Mouse (Mus musculus): ENCODE data around the gene Chaf1a. TPM values are rescaled to one million over a fixed set of nuclear protein-coding genes. Genes with fewer than 3 reads are reported as not detected.
"Not testable (repeated sequence)": the region's sequence is repeated elsewhere in the genome, so short reads cannot be mapped to it uniquely, and the experiment has no call there.

Chaf1a gene
- total and polyA plus RNA-seq, 3 experiments, result 0.45 to 1.3 (median 0.99) TPM

DNA sequence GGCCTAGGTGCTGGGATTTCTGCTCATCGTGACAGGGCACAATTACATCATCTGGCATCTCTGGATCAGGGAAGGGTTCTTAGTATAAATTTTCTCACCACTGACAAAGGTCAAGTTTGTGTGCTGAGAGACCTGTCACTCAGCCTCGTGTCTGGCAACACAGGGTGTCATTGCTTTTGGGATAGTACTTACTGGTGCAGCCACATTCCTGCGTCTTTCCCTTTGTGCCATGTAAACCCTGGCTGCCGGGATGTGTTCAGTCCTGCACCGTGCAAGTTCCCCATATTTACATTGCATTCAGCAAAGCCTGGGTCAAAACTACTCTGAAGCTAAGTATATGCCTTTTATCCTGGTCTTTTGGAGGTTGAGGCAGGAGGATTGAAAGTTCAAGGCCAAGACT, 11.1 kb downstream of the Chaf1a start:
- 89% methylated on average over 5 of the region's 5 CpGs for WGBS
- intact Hi-C loops (cut with DNase I), result no loop called here
- Histone ChIP-seq H3K79me2 (replicated peaks; ENCODE audit: control insufficient read depth, insufficient read depth, low read length) (no peaks in the 10 kb centered on the region), H3K4me1 (ENCODE audit: control insufficient read depth, insufficient read depth, low read length) (no peaks in the 10 kb centered on the region), H3K4me3 (no peak overlapping the region), H3K9ac (ENCODE audit: low read depth, low read length) (no peak overlapping the region), H3K27ac (no peak overlapping the region), H3K36me3 (ENCODE audit: control insufficient read depth, insufficient read depth, low read length) (no peaks in the 10 kb centered on the region), H3K27me3 (ENCODE audit: control insufficient read depth, insufficient read depth, low read length) (no peaks in the 10 kb centered on the region)
- TF ChIP-seq EP300 (IDR thresholded peaks at IDR 0.05; ENCODE audit: insufficient read depth, low read depth, low read length), result no peak
- no peak for TF ChIP-seq CTCF (IDR thresholded peaks at IDR 0.05)
- TF ChIP-seq POLR2A (IDR thresholded peaks at IDR 0.05; ENCODE audit: insufficient read depth, low read depth, low read length), result no peak
- DNase-seq, result no peak

DNA sequence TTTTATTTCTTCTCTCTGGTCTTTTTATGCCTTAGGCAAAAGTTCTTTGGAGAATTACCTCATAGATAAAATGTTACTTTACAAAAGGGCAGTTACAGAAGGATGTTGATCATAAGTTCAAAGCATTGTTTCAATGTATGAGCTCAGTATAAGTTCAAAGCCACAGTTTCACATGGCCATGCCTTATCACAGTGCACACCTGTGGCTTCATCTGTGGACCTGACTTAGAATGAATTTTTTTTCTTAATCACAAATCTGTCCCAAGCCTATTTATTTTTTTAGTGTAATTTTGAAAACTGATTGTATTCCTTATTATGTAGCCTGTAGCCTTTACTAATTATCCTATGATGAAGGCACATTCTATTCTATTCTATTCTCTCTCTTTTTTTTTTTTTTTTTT, 14.7 kb downstream of the Chaf1a start:
- no peak for TF ChIP-seq CTCF (IDR thresholded peaks at IDR 0.05)
- no peak for TF ChIP-seq POLR2A (IDR thresholded peaks at IDR 0.05; ENCODE audit: insufficient read depth, low read depth, low read length)
- no peak for TF ChIP-seq EP300 (IDR thresholded peaks at IDR 0.05; ENCODE audit: insufficient read depth, low read depth, low read length)
- H3K4me1 ChIP-seq (ENCODE audit: control insufficient read depth, insufficient read depth, low read length), result no peaks in the 10 kb centered on the region; the same call in 1 of the 2 replicates
- DNase-seq, result no peak
- no peak overlapping the region for H3K9ac ChIP-seq (ENCODE audit: low read depth, low read length)
- H3K36me3 ChIP-seq (ENCODE audit: control insufficient read depth, insufficient read depth, low read length), result no peaks in the 10 kb centered on the region
- H3K27me3 ChIP-seq (ENCODE audit: control insufficient read depth, insufficient read depth, low read length), result no peaks in the 10 kb centered on the region
- no peak overlapping the region for H3K27ac ChIP-seq
- intact Hi-C loops (cut with DNase I), result no loop called here
- H3K79me2 ChIP-seq (replicated peaks; ENCODE audit: control insufficient read depth, insufficient read depth, low read length), result no peaks in the 10 kb centered on the region
- no peak overlapping the region for H3K4me3 ChIP-seq

GRCm38 (mm10) chr17:56055945-56056678, 15.9 kb downstream of the Chaf1a start:
- Histone ChIP-seq H3K36me3 (ENCODE audit: control insufficient read depth, insufficient read depth, low read length) (no peaks in the 10 kb centered on the region), H3K79me2 (replicated peaks; ENCODE audit: control insufficient read depth, insufficient read depth, low read length) (no peaks in the 10 kb centered on the region), H3K27ac (no peak overlapping the region), H3K4me1 (ENCODE audit: control insufficient read depth, insufficient read depth, low read length) (no peaks in the 10 kb centered on the region; the same call in 1 of the 2 replicates), H3K4me3 (no peak overlapping the region), H3K27me3 (ENCODE audit: control insufficient read depth, insufficient read depth, low read length) (no peaks in the 10 kb centered on the region), H3K9ac (ENCODE audit: low read depth, low read length) (no peak overlapping the region)
- DNase-seq, result no peak
- intact Hi-C loops (cut with DNase I), result no loop called here
- 46% methylated on average over 4 of the region's 4 CpGs for WGBS
- TF ChIP-seq EP300 (IDR thresholded peaks at IDR 0.05; ENCODE audit: insufficient read depth, low read depth, low read length), result no peak
- no peak for TF ChIP-seq POLR2A (IDR thresholded peaks at IDR 0.05; ENCODE audit: insufficient read depth, low read depth, low read length)
- TF ChIP-seq CTCF (IDR thresholded peaks at IDR 0.05), result no peak

- Histone ChIP-seq H3K36me3 (ENCODE audit: control insufficient read depth, insufficient read depth, low read length) (no peaks in the 10 kb centered on the region), H3K27ac (peak overlapping the region; percentile 31), H3K27me3 (ENCODE audit: control insufficient read depth, insufficient read depth, low read length) (no peaks in the 10 kb centered on the region), H3K79me2 (replicated peaks; ENCODE audit: control insufficient read depth, insufficient read depth, low read length) (no peaks in the 10 kb centered on the region), H3K4me3 (no peak overlapping the region), H3K9ac (ENCODE audit: low read depth, low read length) (no peak overlapping the region), H3K4me1 (ENCODE audit: control insufficient read depth, insufficient read depth, low read length) (no peaks in the 10 kb centered on the region; the same call in 1 of the 2 replicates)
- 0 out of 2 replicates have a peak, but pooled peaks have one; percentile 3 for TF ChIP-seq CTCF (IDR thresholded peaks at IDR 0.05)
- no peak for TF ChIP-seq EP300 (IDR thresholded peaks at IDR 0.05; ENCODE audit: insufficient read depth, low read depth, low read length)
- intact Hi-C loops (cut with DNase I), result no loop called here
- DNase-seq, result no peak
- WGBS, result 78% methylated on average over 11 of the region's 11 CpGs
These were observed 17.3 kb downstream of the Chaf1a start for GRCm38 (mm10) chr17:56057381-56058120.

- TF ChIP-seq POLR2A (IDR thresholded peaks at IDR 0.05; ENCODE audit: insufficient read depth, low read depth, low read length) (no peak), EP300 (IDR thresholded peaks at IDR 0.05; ENCODE audit: insufficient read depth, low read depth, low read length) (no peak), CTCF (IDR thresholded peaks at IDR 0.05) (no peak)
- intact Hi-C loops (cut with DNase I), result no loop called here
- no peaks in the 10 kb centered on the region for H3K79me2 ChIP-seq (replicated peaks; ENCODE audit: control insufficient read depth, insufficient read depth, low read length)
- 89% methylated on average over 7 of the region's 7 CpGs for WGBS
- no peak overlapping the region for H3K27ac ChIP-seq
- H3K4me1 ChIP-seq (ENCODE audit: control insufficient read depth, insufficient read depth, low read length), result no peaks in the 10 kb centered on the region; the same call in 1 of the 2 replicates
- no peak overlapping the region for H3K4me3 ChIP-seq
- no peak for DNase-seq
- no peaks in the 10 kb centered on the region for H3K36me3 ChIP-seq (ENCODE audit: control insufficient read depth, insufficient read depth, low read length)
- H3K9ac ChIP-seq (ENCODE audit: low read depth, low read length), result no peak overlapping the region
- no peaks in the 10 kb centered on the region for H3K27me3 ChIP-seq (ENCODE audit: control insufficient read depth, insufficient read depth, low read length)
These were observed 21.8 kb downstream of the Chaf1a start for GRCm38 (mm10) chr17:56062081-56062480.

DNA sequence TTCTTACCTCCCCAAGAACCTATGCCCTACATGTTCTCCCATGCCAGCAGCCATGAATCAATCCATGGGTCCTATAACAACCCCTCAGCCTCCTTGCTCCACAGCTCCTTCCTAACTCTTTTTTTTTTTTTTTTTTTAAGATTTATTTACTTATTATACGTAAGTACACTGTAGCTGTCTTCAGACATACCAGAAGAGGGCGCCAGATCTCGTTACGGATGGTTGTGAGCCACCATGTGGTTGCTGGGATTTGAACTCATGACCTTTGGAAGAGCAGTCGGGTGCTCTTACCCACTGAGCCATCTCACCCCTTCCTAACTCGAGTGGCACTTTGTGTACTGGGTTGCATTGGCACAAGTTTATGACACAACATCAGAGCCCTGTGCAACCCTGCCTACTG, 25.5 kb downstream of the Chaf1a start:
- DNase-seq; H3K36me3 ChIP-seq (ENCODE audit: control insufficient read depth, insufficient read depth, low read length): not testable (repeated sequence)
- WGBS, result 82% methylated on average over 6 of the region's 6 CpGs

More for the DNA sequence above, 25.5 kb downstream of the Chaf1a start:
- H3K4me3 ChIP-seq; H3K79me2 ChIP-seq (replicated peaks; ENCODE audit: control insufficient read depth, insufficient read depth, low read length); H3K27ac ChIP-seq; H3K4me1 ChIP-seq (ENCODE audit: control insufficient read depth, insufficient read depth, low read length); H3K9ac ChIP-seq (ENCODE audit: low read depth, low read length); H3K27me3 ChIP-seq (ENCODE audit: control insufficient read depth, insufficient read depth, low read length); intact Hi-C loops (cut with DNase I): not testable (repeated sequence)
- peak; percentile 22 for TF ChIP-seq CTCF (IDR thresholded peaks at IDR 0.05)
